Mouse (Mus musculus) gastrocnemius, postnatal 25 days (tissue): Measurements from ENCODE around the gene Oas1f. TPM values are rescaled to one million over a fixed set of nuclear protein-coding genes. Genes with fewer than 3 reads are reported as not detected.
"Not testable (repeated sequence)": the region's sequence is repeated elsewhere in the genome, so short reads cannot be mapped to it uniquely, and the experiment has no call there.

ENCODE experiments used
- DNase-seq: peaks from one replicate; pipeline ENCODE4 v3.0.0; 2022
- total RNA-seq, 2 experiments: library from RNA; stranded (reverse); gene quantifications; 1 replicate in 1 of 2; 2 replicates in 1 of 2; pipeline ENCODE4 v1.2.3; 2021

Oas1f gene
- total RNA-seq, 2 experiments from 2014 or later = not detected

DNA sequence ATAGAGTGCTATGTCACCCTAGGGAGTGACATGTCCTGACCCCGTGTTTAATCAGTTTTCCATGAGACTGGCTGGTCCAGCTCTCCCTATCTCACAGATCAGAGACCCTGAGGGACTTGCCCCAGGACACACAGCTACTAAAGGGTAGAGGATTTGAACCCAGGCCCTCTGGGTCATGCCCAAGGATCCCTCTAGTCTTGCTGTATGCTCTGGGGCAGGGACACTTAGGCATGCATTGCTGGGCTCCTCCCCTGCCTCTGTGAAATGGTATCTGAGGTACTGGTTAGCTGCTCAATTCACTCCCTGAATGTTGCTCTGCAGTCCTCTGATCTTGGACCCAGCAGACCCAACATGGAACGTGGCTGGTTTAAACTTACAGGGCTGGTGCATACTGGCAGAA, 24.3 kb downstream of the Oas1f start:
- DNase-seq = no peak

- not testable (repeated sequence) for DNase-seq
These were observed 29.7 kb downstream of the Oas1f start for GRCm38 (mm10) chr5:120876839-120877238.

DNA sequence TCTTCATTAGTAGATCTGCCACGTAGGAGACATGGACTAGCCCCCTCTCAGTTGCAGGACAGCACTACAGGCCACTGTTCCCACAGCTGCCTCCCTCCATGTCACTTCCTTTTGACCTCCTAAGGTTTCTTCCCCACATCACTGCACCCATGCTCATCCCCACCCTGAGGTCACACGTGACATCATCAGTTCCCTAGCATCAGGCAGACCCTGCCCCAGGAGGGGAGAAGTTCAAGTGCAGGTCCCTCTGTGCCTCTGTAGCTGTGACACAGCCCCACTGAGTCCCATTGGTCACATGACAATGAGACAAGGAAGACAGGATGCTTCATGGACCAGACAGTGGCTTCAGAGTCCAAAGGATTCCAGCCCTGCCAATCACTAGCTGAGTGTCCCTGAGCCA, 30.2 kb downstream of the Oas1f start:
- not testable (repeated sequence) for DNase-seq

- DNase-seq = not testable (repeated sequence)
These were observed 31.6 kb downstream of the Oas1f start for GRCm38 (mm10) chr5:120878803-120879202.

GRCm38 (mm10) chr5:120881681-120882080, 34.5 kb downstream of the Oas1f start:
- not testable (repeated sequence) for DNase-seq

- DNase-seq = not testable (repeated sequence)
These were observed 40.2 kb downstream of the Oas1f start, which contains the start of gene Oas1g for GRCm38 (mm10) chr5:120887413-120887812. Gene Oas1g (minus strand): TSS chr5:120887613.

DNA sequence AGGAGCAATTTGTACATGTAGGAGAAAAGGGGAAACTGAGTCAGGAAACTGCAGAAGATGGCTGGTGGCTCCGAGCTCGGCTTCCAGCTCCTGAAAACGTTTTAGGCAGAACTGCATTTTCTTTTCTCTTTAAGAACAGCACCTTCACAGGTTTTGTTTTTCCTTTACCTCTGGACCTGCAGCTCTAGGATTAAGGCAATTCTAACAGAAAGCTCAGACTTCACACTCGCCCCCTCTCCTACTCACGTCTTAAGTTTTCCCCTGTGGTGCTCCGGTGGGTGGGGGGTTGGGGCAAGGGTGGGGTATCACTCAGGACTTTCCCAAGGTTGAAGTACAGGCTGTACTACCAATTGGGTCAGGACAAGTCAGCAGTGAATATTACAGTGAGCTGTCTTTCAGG, 40.7 kb downstream of the Oas1f start:
- DNase-seq = no peak

DNA sequence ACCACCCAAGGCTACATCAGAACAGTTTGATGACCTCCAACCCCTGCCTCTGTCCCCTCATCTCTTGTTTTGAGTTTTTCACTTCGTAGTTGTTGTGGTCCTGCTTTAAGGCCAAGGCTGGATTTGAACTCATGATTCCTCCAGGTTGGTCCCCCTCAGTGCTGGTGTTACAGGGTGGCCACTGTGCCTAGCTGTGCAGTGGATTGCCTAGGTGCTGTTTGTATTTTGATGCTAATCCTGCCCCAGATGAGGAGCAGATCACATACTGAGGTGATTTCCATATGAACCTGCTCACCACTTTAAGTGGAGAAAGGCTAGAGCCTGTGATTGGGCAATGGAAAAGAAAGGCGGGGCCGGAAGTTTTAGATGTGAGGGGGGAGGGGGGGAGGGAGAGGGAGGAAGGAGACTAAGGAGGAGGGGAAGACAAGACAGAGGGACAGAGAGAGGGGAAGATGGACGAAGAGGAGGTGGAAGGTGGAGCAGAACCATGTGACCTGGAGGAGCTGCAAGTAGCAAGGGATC, 41.2 kb downstream of the Oas1f start:
- not testable (repeated sequence) for DNase-seq

- DNase-seq = no peak
These were observed 42.9 kb downstream of the Oas1f start for GRCm38 (mm10) chr5:120890026-120890425.

DNA sequence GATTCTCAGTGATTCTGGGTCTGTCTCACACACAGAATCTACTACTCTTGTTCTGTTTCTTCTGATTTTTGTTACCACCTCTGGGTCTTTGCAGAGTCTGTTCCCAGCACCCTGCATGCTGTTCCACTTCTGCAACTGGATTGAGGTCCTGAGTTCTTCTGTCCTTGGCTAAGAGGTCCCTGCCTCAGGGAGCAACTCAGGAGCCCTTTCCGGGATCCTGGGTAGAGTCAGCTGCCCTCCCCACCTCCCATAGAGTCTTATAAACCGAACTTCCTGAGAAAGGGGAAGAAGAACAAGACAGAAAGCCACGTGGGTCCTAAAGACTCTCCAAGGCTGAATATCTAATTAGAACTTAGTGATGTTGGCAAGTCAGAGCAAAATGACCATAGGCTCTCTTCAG, 43.8 kb downstream of the Oas1f start:
- DNase-seq = no peak

DNA sequence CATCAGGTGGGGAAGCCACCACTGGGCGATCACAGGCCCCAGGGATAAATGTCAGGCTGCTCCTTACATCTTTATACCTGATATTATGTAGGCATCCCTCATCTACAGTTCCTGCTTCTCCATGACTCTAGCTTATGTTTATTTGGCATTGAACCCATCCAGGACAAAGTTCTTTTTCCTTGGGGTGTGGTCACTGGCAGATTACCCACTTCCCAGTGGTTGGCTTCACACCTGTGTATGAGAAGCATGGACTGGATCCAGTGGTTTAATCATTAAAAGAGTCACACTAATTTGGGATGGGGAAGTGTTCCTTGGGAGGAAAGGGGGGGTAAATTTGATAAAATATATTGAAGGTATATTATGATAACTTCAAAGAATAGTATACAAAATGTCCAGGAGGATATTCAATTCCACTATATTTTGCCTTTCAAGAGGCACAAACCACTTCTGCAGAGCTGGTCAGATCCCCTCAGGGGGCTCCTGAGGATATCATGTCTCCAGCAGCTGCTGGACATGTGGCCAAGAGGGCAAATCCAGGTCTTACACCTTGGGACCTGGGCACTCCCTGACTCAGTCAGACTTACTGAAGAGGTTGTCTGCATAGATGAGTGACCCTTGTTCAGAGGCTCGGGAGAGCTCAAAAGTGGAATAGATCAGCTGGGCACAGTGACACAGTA, 44.5 kb downstream of the Oas1f start:
- DNase-seq = not testable (repeated sequence)

- DNase-seq = no peak
These were observed 45.1 kb downstream of the Oas1f start for GRCm38 (mm10) chr5:120892243-120892660.

- DNase-seq = not testable (repeated sequence)
These were observed 46.7 kb downstream of the Oas1f start for GRCm38 (mm10) chr5:120893866-120894265.

GRCm38 (mm10) chr5:120894692-120895091, 47.5 kb downstream of the Oas1f start:
- not testable (repeated sequence) for DNase-seq

- no peak for DNase-seq
These were observed 48.2 kb downstream of the Oas1f start for GRCm38 (mm10) chr5:120895231-120895900.

GRCm38 (mm10) chr5:120898307-120898706, 51.1 kb downstream of the Oas1f start:
- no peak for DNase-seq

DNA sequence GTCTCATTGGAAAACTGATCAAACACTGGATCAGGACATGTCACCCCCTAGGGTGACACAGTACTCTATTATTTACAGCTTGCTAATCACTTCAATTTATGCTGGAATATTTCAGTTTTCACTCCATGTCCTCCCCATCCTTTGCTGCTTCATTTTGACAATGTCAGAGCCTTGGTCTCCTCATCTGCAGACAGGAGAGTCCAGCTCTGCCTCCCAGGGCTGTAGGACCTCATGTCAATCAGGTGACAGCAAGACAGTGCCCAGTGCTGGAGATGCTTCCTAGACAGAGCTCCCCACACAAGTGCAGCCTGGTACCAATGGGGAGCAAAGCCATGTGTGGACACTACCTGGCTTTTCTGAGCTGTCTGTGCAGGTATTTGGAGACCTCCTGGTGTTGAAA, 51.6 kb downstream of the Oas1f start:
- no peak for DNase-seq

- no peak for DNase-seq
These were observed 53.5 kb downstream of the Oas1f start for GRCm38 (mm10) chr5:120900666-120901065.

DNA sequence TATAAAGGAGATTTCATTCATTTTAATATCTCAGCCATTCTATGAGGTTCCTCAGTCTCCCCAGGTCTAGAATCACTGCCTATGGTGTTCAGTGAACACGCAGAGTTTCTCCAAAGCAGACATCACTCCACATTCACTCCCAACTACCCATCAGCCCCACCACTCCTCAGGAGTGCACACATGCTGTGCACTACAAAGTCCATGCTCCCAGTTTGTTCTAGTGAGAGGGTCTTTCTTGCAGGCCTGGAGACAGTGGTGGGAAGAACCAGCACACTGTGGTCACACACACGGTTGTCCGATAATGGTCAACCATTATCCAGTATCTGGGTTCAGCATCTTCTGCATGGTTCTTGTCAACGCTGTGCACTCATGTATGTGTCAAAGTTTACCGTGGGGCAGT, 54.9 kb downstream of the Oas1f start:
- DNase-seq = no peak

DNA sequence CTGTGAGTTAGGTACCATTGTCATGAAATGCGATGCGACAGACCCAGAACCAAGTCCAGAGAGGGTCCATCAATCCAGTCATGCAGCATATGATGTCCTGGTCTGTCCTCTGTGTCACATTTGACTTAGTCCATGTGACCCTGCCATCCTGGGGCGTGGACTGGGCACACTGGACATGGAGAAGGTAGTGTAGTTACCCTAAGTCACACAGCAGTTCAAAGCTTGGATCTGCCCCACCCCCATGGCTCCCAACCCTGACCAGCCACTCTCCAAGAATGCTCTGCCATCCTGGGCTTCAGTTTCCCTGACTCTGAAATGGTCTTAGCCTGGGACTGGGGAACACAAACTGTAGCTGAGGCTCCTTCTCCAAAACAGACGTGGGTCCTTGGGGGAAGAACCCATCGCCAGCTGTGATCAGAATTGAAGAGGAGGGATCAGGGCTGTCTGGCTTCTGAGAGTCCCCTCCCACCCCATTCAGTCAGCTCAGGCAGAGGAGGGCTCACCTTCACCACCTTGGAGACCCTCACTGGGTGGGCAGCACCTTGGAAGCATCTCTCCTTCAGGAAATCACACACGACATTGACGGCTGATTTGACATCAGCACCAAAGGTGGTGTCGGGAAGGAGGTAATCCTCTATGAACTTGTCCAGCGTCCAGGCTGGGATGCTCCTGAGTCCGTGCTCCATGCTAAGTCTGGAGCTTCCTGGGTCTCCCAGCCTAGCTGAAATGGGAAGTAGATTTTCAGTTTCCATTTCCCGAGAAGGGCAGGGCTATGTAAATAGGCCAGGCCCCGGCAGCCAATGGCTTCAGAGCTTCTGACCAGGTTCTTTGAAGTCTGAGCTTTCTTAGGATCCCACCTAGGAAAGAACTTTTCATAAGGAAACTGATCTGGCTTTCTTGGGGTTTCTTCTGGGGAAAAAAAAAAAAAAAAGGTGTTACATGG, 59.9 kb downstream of the Oas1f start, which contains the start of gene Oas1a:
TSS of gene Oas1a (minus strand) at position 731 of the 943 bp plus-strand sequence.
- DNase-seq = not testable (repeated sequence)
